Mouse (Mus musculus) left cerebral cortex, adult 8-10 months (tissue): Measurements from ENCODE around the gene Mybpc1. TPM values are rescaled to one million over a fixed set of nuclear protein-coding genes. Genes with fewer than 3 reads are reported as not detected.
A peak's percentile ranks its signal among the peaks of the same experiment; 100 is the strongest.
"Not testable (repeated sequence)": the region's sequence is repeated elsewhere in the genome, so short reads cannot be mapped to it uniquely, and the experiment has no call there.

Experiments
- DNase-seq, 2 experiments: peaks; one replicate each; pipeline ENCODE4 v3.0.0; 2022; ENCODE audit warnings: low spot score in 2 of 2
- total RNA-seq, 4 experiments: library from RNA; stranded (reverse); gene quantifications; 2 replicates each; pipeline ENCODE4 v1.2.4; 2022

Mybpc1 gene
- total RNA-seq, 4 experiments from 2014 or later, result 4.3 to 5.9 (median 5.4) TPM

DNA sequence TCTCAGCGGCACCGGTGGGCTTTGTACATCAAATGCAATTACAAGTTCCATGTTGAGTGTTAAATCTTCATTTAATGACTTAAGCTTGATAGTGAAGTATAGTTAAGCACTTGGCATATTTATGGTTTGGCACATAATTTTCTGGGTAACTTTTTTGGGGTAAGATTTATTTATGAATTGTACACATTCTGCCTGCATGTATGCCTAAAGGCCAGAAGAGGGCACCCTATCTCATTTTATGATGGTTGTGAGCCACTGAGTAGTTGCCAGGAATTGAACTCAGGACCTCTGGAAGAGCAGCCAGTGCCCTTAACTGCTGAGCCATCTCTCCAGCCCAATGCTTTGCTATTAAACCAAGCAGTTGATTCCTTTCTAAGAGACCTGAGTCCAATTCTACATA lies 52.2 kb downstream of the Mybpc1 start:
- no peak for DNase-seq

DNA sequence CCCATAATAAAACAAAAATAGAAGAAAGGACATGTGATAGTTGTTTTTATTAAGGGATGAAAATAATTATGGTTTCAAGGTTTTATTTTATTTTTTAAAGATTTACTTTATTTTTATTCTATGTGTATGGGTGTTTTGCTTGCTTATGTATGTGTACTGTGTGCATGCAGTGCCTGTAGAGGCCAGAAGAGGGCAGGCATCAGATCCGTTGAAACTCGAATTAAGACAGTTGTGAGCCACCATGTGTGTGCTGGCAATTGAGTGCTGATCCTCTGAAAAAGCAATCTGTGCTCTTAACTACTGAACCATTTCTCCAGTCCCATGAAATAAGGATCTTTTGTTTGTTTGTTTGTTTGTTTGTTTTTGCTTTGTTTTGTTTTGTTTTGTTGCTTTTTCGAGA lies 54.7 kb downstream of the Mybpc1 start:
- DNase-seq, result no peak

DNA sequence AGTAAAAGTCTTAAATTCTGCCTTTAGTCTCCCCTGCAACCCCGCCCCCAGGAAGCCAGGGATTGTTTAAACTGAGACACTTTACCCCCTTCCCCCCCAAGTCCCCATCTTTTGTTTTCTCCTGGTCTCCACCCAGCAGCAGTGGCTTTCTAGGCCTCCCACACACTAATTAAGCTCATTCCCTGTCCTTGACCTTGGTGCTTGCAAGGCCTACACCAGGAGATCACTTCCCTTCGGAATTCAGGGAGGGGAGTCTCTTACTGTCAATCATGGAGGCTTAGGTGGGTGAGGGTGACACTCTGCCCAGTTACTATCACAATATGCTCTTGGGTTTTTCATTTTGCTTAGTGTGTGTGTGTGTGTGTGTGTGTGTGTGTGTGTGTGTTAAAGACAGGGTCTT lies 57.3 kb downstream of the Mybpc1 start:
- no peak for DNase-seq

DNA sequence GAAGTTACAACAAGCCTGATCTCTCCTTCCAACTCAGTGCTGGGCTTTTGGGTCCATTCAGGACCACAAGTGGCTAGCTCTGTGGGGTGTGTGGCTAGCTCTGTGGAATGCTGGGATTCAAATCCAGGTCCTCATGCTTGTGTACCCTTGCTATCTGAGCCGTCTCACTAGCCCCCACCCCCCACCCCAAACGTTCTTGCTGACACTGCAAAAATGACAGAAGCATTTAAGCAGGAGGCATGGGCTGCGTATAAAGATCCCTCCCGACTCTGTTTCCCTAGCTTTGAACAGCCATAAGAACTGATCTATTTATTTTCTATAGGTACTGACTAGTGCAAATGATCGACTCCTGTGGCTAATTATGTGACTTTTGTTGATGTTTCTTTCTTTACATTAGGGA lies 74.3 kb downstream of the Mybpc1 start:
- DNase-seq, result no peak

DNA sequence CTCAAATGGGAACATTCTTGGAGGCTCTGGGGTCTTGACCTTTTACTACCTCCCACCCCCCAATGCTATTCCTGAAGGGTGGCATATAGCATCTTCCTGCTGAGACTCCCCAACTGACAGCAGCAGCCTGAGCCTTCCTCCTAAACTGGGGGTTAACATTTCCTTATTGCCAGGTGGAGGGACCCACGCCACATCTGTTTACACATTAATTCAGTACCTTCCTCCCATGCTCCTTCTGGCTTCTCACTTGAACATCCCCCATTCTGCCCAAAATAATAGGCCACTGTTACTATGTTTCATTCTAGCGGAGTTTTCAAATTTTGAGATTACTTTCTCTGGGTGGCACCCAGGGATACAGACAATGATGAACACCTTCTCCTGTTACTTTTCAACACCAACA lies 80.9 kb downstream of the Mybpc1 start:
- peak in 1 of 2 experiments; percentile 33 for DNase-seq

DNA sequence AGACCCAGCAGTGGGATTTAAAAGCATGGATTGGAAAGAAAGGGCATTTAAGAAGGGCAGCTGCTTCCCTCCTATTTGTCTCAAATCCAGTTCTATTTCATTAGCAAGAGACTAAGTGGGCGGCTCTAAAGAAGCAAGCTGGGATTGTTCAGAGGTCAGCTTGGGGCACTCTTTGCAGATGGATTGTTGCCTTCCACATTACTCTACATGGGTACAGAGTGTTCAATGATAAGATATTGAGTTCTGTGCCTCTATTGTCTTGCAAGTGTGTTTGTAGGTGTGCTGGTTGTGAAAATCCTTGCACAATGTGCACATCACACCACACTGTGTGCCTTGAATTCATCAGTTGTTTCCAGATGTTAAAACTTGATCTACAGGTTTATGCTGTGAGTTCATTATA lies 81.7 kb downstream of the Mybpc1 start:
- DNase-seq, result no peak

DNA sequence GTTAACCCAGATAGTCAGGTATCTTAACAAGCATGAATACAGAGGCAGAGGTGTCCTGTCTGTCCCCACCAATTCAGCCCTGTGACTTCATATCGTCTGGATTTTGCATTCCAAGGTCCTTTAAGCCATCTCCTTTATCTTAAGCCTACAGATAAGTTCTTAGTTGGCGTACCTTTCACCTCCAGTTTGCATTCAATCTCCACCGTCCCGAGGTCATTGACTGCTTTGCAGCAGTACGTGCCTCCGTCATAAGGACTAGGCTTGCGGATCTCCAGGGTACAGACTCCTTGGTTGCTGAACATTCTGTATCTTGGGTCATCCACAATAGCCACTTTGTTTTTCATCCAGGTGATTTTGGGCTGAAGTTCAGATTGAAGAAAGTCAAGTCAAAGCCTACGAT lies 82.2 kb downstream of the Mybpc1 start:
- DNase-seq, result no peak

DNA sequence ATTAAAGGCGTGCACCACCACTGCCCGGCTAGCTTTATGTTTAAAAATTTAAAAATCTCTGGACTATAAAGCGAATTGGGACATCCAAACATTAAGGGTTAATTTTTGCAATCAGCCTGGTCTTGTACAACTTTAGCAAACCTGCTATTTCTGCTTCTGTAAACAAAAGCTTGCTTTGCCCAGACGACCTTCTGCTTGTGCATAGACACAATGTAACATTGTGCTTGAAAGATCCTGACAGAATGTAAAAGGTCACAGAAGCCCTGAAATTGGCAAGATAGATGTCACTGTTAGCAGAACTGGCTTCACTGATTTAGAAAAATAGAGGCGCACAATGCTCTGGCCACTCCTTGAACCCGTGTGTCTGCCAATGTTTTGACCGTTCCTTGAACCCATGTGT lies 89.9 kb downstream of the Mybpc1 start:
- DNase-seq, result not testable (repeated sequence)

DNA sequence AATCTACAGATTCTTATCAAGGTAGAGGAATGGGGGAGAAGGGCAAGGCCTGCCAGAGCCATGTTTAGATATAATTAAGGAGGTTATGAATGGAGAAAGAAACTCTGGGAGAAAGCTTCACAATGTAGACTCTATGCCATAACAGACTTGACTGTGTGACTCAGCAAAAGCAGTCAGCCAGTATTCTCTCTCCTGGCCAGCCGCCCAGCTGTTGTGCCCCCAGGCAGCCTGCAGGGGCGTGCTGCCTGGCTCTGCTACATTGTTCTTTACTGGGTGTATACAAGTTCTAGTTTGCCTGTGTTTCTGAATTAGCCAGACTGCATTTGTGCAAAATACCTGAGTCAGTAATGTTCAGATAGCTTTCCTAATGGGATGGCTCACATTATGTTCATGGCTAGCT lies 90.5 kb downstream of the Mybpc1 start:
- DNase-seq, result peak; percentile 13 to 36

DNA sequence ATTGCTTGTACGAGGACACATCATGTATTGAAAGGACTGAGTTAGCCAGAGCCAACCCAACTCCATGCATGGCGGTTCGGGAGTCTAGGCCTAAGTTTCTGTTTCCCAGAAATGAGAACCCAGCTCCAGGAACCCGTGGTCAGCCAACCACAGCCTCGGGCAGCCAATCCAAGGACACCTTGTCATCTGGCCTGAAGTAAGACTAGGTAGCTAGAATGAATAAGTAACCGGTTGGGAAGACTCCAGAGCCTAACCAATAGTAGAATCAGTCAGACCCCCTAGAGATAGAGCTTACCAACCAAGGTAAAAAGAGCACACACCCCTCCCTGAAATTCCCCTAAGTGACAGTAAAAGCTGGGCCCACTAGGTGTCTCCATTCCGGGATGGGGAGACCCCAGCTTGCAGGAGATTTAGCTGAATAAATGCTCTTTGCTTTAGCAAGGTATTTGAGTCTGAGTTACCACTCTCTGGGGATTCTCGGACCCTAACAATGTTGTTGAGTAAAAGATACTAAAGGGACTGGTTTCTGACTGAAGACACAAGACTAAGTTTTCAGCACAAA lies 91.3 kb downstream of the Mybpc1 start:
- no peak for DNase-seq

DNA sequence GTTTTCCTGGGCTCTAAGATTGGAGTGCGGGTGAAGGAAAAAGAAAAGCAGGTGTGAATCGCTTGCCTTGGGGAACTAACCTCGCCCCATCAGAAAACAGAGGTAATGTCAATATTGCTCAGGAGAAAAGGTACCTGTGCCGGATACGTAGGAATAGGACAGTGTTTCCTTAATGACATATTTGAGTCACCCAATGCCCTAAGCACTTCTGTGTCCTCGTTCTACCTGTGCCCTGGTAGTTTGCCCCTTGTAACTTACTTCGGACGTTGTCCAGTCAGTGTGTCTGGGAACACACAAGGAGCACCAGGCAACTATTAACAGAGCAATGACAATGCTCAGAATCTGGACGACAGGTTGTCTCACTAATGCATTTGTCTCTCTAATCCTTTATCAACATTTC lies 93.6 kb downstream of the Mybpc1 start:
- no peak for DNase-seq

DNA sequence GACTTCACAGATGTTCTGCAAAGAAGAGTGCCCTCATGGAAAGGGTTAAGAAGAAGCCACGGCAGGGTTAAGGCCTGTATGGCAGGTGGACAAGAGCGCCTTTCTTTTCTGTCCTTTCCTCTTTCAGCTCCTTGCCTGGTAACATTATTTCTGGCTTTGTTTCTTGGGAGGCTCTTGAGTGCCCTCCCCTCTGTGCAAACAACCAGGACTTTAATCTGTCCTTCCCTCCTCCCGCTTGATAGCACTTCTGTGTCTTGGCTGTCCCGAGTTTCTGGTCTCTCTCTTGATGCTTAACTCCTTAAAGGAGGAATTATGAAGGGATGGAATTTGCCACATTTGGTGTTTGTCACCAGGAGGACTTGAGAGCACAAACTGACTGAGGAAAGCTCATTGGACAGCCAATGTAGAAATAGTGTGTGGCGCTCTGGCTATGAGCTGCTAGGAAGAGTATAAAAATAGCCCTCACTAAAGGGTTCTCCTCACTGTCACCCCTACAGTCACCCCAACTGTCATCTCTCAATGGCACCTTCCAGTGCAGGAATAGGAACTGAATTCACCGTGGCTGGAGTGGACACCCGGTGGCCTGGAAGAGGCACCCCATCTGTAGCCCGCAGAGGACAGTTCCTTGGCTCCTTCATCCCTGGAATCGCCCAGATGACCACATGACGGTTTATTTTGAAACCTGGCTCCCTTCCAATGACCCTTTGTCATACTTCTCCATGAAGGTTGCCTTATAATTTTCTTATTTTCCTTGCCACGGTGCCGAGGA lies 94.3 kb downstream of the Mybpc1 start:
- DNase-seq, result no peak

DNA sequence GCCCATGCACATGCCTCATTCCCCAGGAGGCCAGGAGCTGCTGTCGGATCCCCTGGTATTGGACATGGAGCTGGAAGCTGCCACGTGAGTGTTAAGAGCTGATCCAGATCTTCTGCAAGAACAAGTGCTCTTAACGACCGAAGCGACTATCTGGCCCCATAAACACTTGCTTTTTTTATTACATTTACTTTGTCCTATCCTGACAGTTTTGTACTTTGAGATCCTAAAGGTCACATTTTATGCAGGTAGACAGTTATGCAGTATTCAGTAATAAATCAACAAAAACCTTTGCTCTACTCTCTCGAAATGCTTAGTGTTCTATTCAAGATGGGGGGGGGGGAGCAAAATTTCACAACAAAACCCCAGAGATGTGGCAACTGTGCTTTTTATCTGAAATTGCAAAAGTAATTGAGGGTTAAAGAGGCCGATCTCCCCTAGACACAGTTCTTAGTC lies 97.2 kb downstream of the Mybpc1 start:
- DNase-seq, result no peak

DNA sequence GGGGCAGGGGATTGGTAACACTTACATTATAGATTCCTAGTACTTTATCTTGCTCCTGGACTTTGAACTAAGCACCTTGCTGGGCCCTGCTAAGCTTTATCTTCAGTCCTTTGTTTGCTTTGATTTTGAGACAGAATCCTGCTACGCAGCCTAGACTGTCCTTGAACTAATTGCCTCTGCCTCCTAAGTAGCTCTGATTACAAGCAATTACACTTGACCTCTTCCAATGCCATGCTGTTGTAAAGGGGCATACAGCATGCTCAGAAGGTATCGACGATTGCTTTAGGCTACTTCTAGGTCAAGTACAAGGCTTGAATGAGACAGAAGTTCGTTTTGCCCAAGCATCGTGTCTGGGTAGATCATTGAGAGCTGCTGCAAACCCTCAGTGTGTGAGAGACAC lies 99.7 kb downstream of the Mybpc1 start:
- DNase-seq, result no peak

DNA sequence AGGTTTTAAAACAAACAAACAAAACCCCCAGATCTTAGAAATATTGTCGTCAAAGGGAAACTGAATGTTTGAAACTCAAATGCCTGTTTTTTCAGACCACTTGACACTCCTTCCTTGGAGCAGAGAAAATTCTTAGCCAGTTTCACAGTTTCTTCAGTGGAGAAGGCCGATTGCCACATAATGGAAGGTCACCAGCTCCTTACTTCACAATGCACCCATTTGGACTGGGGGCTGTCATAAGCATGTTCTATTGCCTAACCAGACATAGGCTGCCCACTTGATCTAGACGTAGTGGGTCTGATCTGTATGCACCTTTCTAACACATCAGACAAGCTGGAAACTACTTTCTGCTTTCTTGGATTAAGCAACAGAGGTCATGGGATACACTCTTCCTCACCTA lies 100.5 kb downstream of the Mybpc1 start:
- DNase-seq, result no peak

DNA sequence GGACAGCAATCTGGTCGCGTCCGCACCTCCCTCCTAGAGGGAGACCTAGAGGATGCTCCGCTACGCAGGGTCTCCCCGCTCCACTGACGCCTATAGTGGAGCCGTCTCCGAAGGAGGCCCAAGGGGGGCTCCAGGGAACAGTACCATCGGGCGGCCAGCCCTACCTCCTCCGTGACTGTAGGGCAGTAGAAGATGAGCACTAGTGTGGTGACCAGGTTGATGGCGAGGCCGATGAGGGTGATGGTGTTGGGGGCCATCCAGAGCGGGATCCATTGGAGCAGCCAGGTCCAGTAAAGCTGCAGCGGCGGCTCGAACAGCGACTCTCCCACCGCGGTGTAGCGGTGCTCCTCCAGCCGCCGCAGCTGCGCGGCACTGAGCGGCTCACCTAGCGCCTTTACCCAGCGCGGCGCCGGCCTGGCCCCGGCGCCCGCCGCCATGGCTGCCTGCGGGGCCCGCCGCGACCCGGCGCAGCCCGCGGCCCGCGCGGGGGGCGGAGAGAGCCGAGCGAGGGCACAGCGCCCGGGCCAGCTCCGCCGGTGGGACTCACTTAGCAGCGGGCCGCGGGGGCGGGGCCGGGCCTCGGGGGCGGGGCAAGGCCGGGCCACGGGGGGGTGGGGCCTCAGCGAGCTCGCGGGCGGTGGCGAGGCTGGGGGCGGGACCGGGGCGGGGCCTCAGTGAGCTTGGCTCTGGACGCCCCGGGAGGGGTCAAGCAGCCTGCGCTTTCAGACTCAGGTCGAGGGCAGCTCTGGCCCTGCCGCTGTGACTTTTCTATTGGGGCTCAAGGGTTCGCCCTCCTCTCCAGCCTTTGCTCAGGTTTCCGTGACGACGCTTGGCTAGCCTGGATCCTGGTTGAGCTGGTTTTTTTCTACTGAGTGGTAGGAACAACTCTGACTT lies 101.3 kb downstream of the Mybpc1 start, which contains the start of gene Chpt1:
Gene Chpt1, minus strand, starts transcription at position 653 of the 894 bp plus-strand sequence.
- peak; percentile 62 to 75 for DNase-seq

DNA sequence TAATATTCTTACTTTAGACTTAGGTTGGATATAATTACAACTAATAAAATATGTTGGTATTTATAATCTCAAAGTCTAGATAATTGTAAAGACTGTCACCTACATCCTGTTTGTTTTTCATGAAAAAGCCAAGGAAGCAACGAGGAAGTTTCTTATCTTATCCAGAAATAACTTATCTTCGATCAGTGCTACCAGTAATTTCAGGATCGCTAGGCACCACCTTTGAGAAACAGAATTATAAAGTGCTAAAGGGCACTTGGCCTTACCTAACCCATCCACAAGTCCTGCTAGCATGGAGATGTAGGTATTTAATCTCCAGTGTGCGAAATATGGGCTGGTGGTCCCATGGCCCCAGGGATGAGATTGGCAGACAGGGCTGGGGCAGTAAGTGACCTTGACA lies 102.0 kb downstream of the Mybpc1 start:
- DNase-seq, result no peak

DNA sequence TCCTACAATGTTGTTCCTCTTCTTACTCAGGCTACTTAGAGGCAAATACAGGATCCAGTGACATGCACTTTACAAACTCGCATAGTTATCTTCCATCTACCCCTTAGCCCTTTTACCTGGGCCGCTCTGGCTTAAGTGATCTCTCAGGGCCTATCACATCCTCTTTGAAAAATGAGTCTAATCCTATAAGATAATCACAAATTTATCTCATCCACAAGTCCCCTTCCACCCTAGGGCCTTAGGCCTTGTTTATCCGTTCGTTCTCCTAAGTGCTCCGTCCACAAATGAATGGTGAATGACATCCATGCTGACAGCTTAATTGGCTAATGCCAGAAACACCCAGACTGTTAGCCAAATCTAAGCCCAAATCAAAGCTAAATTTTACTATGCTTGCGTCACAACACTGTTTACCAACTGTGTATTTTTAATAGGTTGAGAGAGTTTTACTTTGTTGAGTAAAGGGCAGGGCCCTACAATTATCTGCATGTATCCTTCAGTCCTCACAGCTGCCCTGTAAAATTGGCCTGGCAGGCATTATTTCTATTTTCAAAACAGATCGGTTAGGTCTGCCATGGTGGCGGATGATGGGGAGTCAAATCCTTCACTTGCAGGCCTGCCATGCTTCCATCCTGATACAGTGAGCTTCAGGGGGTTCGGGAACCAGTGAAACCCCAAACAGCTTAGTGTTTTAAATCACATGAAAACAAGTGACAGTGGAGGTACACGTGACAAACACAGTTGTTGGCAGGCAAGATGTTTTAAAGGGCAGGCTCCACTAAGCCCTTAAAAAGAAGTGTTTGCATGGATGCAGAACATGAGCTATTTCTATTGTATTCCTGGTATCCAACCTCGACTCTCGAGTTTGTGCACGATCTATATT lies 102.8 kb downstream of the Mybpc1 start:
- DNase-seq, result no peak

DNA sequence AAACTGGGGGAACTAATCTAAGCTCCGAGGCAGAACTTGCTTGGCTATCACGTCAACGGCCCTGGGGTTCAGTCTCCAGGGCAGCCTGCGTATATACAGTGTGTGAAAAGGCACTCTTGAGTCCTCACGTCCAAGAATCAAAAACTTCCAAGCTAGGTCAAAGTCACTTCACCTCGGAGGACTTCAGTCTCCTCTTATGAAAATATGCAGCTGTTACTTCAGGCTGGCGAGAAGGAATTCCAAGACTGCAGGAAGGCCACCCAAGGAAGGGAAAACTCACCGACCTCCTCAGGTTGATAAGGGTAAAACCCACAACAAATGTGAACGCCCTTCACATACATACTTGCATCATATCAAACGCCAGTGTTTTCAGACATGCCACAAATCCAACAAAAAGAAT lies 103.6 kb downstream of the Mybpc1 start:
- DNase-seq, result no peak

DNA sequence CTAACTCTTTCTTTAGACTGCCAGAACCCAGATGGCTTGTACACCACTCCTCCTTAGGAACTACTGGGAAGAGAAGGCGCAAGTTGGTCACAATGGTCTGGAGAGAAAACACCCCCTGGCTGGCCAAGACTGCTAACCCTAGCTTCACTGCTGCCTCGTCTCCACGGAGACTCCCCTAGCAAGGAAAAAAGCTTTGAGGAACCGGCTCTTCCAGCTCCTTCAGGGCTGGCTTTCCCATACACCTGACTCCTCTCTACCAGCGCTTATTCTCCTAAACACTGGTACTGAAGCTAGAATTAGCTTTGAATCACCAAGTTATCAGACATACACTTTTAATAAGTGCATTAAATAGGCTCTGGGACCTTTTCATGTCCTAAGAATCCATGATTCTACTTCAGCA lies 105.0 kb downstream of the Mybpc1 start:
- no peak for DNase-seq

DNA sequence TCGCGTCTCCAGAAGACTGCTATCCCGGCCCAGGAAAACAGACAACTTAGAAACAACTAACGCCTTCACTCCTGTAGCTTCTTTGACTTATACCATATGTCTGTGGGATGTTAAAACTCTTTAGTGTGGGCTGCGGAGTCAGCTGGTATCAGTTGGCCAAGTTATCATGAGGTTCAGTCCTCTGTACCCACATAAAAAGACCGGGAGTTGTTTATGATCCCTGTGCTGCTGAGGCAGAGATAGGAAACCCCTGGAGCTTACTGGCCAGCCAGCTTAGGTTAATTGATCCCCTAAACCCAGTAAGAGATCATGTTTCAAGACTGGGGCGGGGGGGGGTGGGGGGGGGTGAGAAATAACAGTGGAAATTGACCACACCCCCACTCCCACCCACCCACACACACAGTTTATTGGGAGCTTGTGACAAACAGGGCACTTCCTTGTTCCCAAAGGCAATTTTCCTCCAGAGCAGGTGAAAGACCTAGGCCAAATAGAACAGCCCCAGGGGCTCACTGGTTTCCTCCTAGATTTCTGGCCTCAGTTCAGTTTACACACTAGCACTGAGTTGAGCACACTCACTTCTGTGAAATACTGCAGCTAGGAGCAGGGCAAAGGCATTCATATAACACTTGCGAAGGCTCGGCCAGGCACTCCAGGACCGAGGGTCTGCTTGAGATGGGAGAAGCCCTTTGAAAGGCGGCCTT lies 107.9 kb downstream of the Mybpc1 start:
- DNase-seq, result no peak
